Mouse (Mus musculus) CH12.LX (cell line): ENCODE measurements around the gene Znrf3.

Experiments
- CHD2 ChIP-seq: IDR thresholded peaks from 2 replicates; pipeline ENCODE4 v1.6.1; 2011; ENCODE audit warnings: low read length, improper control_type of control experiment
- CTCF ChIP-seq, 2 experiments: IDR thresholded peaks in 1 of 2; conservative IDR thresholded peaks in 1 of 2; 2 replicates each; pipeline ENCODE4 v1.5.1; 2011 to 2012; ENCODE audit warnings: low read depth in 2 of 2, low read length in 2 of 2, improper control_type of control experiment in 1 of 2, inconsistent platforms in 1 of 2, mild to moderate bottlenecking in 1 of 2, moderate library complexity in 1 of 2
- EP300 ChIP-seq: IDR thresholded peaks from 2 replicates; pipeline ENCODE4 v1.6.1; 2011; ENCODE audit warnings: low read length, improper control_type of control experiment
- JUN ChIP-seq: IDR thresholded peaks from 2 replicates; pipeline ENCODE4 v1.6.1; 2011; ENCODE audit warnings: low read depth, mild to moderate bottlenecking, low read length, improper control_type of control experiment, moderate library complexity; ENCODE audit not compliant: insufficient read depth
- MAFK ChIP-seq: IDR thresholded peaks from 2 replicates; pipeline ENCODE4 v1.6.1; 2011; ENCODE audit warnings: low read length, improper control_type of control experiment; ENCODE audit not compliant: insufficient replicate concordance
- MEF2A ChIP-seq: IDR thresholded peaks from 2 replicates; pipeline ENCODE4 v1.6.1; 2014; ENCODE audit warnings: low read depth, mild to moderate bottlenecking, inconsistent platforms, low read length, improper control_type of control experiment, borderline replicate concordance
- POLR2A ChIP-seq: IDR thresholded peaks from 2 replicates; pipeline ENCODE4 v1.6.1; 2011; ENCODE audit warnings: low read depth, mild to moderate bottlenecking, improper control_type of control experiment, low read length
- RAD21 ChIP-seq: IDR thresholded peaks from 2 replicates; pipeline ENCODE4 v1.6.1; 2011; ENCODE audit warnings: low read depth, mild to moderate bottlenecking, low read length, improper control_type of control experiment, moderate library complexity
- USF1 ChIP-seq: IDR thresholded peaks from 2 replicates; pipeline ENCODE4 v1.6.1; 2014; ENCODE audit warnings: low read depth, mild to moderate bottlenecking, inconsistent platforms, low read length, improper control_type of control experiment
- USF2 ChIP-seq: conservative IDR thresholded peaks from 2 replicates; pipeline ENCODE4 v1.6.1; 2011; ENCODE audit warnings: low read depth, low read length, improper control_type of control experiment
- ZKSCAN1 ChIP-seq: IDR thresholded peaks from 2 replicates; pipeline ENCODE4 v1.6.1; 2012; ENCODE audit warnings: low read depth, inconsistent platforms, low read length, improper control_type of control experiment, borderline replicate concordance

- no peak for TF ChIP-seq POLR2A
- no peak for TF ChIP-seq CTCF (conservative IDR thresholded peaks at IDR 0.05 in 1 of 2, IDR thresholded peaks at IDR 0.05 in 1 of 2; ENCODE audit: low read depth in 2 of 2, low read length in 2 of 2)
- TF ChIP-seq MAFK = no peak
- no peak for TF ChIP-seq EP300
- no peak for TF ChIP-seq CHD2
- no peak for TF ChIP-seq ZKSCAN1
- no peak for TF ChIP-seq USF1
- TF ChIP-seq RAD21 = no peak
- no peak for TF ChIP-seq USF2
- TF ChIP-seq JUN = no peak
- TF ChIP-seq MEF2A = no peak
These were observed 7.7 kb downstream of the Znrf3 start for GRCm38 (mm10) chr11:5436988-5437387.
